Mouse (Mus musculus) cerebral cortex, adult 2 months (tissue): ENCODE measurements around the gene Tnpo2.

Source experiments
- WGBS: fragments of 180-500 bp; shearing (Covaris S2); methylation state at CpG from one replicate; pipeline ENCODE4 v1.1.7; 2018; 5-methylcytosine and 5-hydroxymethylcytosine counted together

Gene Tnpo2

DNA sequence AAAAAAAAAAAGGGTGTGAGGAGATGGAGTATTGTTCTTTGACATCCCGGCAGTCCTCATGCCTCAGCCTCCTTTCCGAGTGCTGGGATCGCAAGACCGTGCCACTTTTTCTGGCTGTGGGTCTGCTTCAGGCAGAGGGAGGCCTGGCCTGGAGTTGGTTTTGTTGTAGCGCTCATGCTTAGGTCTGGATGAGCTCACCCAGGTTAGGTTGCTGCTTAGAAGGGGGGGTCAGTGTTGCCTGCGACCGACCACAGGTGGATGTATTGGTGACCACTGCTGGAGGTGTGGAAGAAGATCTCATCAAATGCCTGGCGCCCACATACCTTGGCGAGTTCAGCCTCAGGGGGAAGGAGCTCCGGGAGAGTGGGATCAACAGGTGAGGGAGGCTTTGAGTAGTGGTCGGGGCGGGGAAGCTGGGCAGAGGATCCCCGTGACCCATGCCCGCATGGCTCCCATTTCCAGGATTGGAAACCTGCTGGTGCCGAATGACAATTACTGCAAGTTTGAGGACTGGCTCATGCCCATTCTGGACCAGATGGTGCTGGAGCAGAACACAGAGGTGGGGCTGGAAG, 36.4 kb downstream of the Tnpo2 start:
- WGBS = 81% methylated on average over 15 of the region's 15 CpGs

DNA sequence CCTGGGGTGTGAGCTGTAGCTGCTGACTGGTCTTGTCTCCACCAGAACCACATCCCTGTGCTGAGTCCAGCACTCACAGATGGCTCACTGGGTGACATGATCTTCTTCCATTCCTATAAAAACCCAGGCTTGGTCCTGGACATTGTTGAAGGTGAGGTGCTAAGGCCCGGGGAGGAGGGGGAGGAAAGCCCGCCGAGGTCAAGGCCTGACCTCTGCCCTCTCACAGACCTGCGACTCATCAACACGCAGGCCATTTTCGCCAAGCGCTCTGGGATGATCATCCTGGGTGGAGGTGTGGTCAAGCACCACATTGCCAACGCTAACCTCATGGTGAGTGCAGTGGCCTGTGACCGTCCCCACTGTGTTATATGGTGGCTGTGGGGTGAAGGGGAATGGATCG, 37.5 kb downstream of the Tnpo2 start:
- WGBS = 88% methylated on average over 10 of the region's 10 CpGs

DNA sequence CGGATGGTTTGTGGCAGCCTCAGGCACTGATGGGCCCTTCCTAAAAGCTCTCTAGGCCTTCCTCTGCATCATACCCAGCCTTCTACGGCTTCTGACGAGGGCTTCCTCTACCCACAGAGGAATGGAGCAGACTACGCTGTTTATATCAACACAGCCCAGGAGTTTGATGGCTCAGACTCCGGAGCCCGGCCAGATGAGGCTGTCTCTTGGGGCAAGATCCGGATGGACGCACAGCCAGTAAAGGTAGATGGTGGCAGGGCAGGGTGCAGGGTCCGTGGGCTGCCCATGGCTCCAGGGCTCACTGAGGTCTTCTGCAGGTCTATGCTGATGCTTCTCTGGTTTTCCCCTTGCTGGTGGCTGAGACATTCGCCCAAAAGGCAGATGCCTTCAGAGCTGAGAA, 37.9 kb downstream of the Tnpo2 start:
- 92% methylated on average over 10 of the region's 10 CpGs for WGBS

DNA sequence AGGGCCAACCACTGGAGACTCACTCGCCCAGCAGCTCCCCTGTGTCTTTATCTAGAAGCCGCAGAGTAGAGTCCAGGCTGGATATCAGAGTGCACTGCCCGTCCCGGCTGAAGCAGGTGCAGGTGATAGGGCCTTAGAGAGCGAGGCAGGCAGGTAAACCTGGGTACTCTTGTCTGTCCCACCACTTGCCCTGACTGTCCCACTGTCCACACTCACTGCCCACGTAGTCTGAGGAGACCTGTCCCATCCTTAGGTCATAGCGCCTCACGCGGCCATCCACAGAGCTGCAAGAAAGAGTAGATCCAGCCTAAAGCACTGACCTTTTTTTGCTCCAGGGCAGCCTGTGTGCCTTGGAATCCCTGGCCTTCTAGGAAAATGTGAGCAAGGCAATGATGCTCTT, 39.3 kb downstream of the Tnpo2 start:
- WGBS = 78% methylated on average over 9 of the region's 9 CpGs

DNA sequence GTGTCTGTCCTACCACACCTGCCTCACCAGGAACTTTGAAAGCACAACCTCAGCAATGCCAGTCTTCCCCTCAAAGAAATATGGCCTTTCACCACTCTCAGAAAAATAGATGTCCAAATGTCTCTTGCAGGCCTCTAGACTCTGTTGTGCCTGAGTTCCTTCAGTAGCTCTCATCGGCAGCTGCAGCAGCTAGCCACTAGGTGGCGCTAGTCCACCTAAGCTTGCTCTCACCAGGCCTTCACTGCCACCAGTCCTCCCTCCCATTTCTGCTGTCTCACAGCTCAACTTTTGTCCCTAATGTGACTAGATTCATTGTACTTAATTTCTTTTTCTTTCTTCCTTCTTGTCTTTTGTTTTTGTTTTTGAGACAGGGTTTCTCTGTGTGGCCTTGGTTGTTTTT, 40.3 kb downstream of the Tnpo2 start:
- WGBS = 0% methylated on average over 2 of the region's 2 CpGs

DNA sequence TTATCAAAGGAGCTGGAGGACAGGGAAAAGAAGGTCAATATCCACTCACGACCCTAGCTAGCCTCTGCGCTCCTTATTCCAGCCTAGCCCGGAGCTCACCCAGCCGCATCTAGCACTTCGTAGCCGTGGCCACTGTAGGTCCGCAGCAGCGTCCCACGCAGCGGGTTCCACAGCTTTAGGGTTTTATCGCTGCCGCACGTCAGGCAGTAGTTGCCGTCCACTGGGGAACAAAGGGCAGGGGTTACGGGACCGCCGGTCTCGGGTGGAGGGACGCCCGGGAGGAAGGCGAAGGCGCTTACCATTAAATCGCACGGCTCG, 43.5 kb downstream of the Tnpo2 start:
- WGBS = under 1% methylated on average over 25 of the region's 25 CpGs

DNA sequence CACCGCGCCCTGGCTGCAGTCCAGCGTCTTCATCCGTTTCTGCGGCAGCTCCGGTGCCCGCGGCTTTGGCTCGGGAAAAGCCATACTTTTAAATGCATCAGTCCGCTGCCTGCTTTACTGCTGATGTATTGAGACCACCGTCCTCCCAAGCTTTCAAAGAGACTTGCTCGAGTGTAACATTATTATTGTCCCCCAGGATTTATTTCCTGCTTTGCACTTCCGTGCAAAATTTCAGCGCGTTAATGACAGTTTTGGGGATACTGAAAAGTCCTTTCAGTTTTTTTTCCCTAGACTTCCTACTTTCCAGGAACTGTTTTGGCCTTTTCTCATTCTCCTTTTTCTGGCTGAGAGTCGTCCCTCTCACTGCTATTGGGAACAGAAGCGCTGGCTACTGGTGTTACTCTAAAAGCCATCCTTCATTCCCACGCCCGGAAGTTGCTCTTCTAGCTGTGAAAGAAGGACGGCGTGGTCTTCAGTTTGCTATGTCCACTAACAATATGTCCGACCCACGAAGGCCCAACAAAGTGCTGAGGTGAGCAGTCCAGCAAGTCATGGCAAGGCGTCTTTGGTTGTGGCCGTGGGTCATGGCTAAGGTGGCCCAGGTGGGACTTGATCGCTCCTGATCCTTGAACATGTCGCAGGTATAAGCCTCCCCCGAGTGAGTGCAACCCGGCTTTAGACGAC, 44.0 kb downstream of the Tnpo2 start, which contains the start of gene Wdr83os:
TSS of gene Wdr83os (plus strand) at position 209 of the 684 bp plus-strand sequence.
- under 1% methylated on average over 30 of the region's 30 CpGs for WGBS

DNA sequence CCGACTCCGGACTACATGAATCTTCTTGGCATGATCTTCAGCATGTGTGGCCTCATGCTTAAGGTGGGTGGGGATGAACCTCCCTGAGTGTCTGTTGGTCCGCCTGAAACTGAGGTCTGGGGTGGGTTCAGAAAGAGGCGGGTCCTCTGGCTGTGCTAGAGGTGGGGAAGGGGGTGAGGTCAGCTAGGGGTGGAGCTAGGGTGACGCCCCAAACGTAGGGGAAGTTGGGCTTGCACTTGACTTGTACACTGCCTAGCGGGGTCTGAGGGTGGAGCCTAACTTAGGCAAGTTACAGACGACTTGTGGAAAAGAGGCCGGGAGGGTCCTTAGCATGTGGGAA, 44.5 kb downstream of the Tnpo2 start, which contains the start of gene Wdr83:
TSS of gene Wdr83 (minus strand) at position 91 of the 340 bp plus-strand sequence.
- WGBS = under 1% methylated on average over 9 of the region's 9 CpGs

DNA sequence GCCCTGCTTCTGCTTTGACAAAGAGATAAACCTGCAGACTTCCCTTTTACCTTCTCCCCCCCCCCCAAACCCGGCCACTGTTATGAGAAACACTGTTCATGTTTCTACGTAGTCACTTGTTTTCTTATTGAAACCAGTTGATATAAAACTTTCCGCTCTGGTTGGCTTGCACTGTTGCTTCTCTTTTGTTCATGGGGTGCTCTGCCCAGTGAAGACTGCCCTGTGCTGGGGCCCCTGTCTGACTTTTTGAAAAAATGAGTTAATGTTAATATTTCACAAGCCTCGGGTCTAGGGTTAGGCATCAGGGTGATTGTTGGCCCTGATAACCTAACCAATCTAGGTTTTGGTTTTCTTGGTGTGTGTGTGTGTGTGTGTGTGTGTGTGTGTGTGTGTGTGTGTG, 45.5 kb downstream of the Tnpo2 start:
- 81% methylated on average over 4 of the region's 4 CpGs for WGBS

DNA sequence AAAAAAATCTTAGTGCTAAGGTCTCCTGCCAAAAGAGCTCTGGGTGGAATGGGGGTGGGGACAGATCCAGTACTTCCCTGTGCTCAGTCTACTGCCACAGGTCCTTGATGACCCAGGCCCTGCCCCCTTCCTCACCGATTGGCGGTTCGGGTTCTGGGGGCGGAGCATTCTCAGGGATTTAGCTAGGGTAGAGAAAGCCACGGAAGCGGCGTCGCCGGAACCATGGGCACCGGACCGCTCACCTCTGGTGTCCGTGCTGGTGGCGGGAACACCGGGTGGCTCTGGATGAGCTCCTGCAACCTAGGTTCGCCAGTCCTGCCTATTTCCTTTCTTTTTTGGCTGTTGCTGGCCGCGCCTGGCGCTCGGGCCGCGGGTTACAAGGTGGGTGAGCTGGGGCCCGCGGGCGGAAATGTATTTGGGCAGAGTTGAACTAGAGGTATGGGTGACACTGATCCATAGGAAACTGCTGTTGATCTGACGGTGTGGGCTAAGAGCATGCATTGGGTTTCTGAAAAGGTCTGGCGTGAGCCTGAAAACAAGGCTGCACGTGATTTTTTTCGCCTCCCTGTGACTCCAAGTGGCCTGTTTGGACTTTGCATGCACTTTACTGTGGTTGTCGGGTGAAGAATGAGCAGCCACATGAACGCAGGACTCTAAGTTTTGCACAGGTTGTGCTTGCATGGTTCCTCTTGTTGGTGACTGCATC, 46.5 kb downstream of the Tnpo2 start, which contains the start of gene Man2b1:
TSS of gene Man2b1 (plus strand) at position 163 of the 706 bp plus-strand sequence.
- under 1% methylated on average over 30 of the region's 30 CpGs for WGBS

DNA sequence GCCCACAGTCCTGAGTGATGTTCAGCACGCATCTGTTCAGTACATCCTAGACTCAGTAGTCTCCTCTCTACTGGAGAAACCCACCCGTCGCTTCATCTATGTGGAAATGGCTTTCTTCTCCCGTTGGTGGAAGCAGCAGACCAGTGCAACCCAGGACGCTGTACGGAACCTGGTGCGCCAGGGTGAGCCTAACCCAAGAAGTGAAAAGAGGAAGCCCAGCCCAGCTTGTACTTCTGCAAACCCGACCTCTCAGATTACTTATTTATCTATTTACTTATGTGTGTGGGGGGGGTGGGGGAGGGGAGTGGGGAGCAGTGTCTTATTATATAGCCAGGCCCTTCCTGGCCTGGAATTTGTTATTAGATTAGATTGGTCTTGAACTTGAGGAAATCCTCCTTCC, 47.9 kb downstream of the Tnpo2 start:
- WGBS = 83% methylated on average over 8 of the region's 8 CpGs

DNA sequence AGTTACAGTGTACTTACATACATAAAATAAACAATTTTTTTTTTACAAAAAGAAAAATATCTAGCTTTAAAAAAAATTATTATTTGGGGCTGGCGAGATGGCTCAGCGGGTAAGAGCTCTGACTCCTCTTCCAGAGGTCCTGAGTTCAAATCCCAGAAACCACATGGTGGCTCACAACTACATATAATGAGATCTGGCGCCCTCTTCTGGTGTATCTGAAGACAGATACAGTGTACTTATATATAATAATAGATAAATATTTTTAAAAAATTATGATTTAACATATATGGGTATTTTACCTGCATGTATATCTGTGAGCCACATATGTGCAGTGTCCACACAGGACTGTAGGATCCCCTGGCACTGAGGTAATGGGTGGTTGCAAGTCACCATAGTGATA, 49.5 kb downstream of the Tnpo2 start:
- WGBS = 88% methylated on average over 3 of the region's 3 CpGs

DNA sequence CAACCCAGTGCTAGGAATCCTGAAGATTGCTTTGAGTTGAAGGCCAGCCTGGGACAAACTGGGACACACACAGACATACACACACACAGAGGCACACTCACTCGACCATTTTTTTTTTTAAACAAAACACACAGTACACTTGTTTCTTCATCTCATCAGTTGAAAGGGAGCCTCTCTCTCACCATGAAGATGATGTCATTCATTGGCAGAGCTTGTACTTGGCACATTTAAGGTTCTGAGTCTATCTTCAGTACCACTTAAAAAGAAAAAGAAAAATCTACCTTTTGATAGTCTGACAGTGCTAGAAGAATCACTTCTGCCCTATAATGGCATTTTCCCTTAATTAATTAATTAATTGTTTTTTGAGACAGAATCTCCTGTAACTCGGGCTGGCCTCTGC, 52.1 kb downstream of the Tnpo2 start:
- WGBS = 46% methylated on average over 2 of the region's 2 CpGs

DNA sequence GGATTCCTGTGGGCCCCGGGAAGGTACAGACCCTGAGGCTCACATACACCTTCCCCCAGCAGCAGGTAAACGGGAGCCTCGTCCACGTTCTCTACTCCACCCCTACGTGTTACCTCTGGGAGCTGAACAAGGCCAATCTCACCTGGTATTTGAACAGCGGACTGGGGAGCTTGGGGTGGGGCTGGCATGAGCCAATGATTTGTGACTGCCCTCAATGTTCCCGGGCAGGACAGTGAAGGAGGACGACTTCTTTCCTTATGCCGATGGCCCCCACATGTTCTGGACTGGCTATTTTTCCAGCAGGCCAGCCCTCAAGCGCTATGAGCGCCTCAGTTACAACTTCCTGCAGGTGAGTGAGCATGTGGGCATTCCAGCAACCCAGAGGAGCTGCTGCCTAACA, 54.1 kb downstream of the Tnpo2 start:
- 94% methylated on average over 11 of the region's 11 CpGs for WGBS

DNA sequence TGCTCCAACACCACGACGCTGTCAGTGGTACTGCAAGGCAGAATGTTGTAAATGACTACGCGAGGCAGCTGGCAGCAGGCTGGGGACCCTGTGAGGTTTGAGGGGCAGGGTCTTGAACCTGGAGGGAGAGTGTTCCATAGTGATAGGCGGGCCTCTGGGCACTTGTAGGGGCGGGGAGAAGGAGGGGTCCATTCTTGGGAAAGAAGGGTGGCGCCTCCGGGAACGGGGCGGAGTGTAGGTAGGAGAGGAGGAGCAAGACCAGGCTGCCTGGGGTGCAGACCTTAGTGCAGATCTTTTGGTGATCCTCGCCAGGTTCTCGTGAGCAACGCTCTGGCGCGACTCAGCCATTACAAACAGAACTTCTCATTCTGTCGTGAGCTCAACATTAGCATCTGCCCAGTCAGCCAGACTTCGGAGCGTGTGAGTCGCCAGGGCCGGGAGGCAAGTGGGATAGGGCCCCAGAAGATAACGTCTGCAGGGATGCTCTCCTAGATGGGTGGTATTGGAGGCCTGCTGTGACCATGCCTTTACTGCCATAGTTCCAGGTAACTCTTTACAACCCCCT, 54.9 kb downstream of the Tnpo2 start:
- WGBS = 47% methylated on average over 21 of the region's 21 CpGs

DNA sequence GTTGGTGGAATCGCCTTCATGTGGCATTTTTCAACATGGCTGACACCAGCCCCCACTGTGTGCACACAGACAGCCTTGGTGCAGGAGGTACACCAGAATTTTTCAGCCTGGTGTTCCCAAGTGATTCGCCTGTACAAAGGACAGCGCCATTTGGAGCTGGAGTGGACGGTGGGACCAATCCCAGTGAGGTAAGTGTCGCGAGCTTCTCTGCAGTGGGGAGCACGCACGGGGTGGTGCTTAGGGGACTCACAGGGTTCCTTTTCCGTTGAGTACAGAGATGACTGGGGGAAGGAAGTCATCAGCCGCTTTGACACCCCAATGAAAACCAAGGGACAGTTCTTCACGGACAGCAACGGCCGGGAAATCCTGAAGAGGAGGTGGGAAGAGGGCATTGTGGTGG, 58.3 kb downstream of the Tnpo2 start:
- WGBS = 91% methylated on average over 13 of the region's 13 CpGs

DNA sequence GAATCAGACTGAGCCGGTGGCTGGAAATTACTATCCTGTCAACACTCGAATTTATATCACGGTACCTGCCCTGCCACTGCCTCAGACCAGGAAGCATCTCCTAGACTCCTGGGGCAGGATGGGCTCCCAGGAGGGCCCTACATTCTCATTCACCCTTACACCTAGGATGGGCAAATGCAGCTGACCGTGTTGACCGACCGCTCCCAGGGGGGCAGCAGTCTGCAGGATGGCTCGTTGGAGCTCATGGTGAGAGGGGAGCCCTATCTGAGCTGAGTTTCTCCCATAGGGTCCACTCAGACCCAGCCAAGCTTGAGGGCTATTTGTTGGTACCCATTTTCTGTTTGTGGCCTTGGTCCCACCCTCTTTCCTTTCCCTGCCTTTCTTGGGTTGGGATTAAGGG, 58.9 kb downstream of the Tnpo2 start:
- WGBS = 95% methylated on average over 7 of the region's 7 CpGs

DNA sequence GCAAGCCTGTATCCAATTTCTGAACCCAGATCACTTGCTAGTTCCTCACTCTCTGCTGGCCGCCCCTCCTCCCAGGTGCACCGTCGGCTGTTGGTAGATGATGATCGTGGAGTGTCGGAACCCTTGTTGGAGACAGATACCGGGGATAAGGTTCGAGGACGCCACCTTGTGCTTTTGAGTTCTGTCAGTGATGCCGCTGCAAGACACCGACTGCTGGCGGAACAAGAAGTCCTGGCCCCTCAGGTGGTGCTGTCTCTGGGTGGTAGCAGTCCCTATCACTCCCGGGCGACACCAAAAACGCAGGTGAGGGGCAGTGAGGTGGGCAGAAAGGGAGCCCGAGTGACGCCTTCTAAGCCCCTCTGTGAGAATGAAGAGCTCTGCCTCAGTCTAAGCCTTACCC, 59.5 kb downstream of the Tnpo2 start:
- 96% methylated on average over 16 of the region's 16 CpGs for WGBS

DNA sequence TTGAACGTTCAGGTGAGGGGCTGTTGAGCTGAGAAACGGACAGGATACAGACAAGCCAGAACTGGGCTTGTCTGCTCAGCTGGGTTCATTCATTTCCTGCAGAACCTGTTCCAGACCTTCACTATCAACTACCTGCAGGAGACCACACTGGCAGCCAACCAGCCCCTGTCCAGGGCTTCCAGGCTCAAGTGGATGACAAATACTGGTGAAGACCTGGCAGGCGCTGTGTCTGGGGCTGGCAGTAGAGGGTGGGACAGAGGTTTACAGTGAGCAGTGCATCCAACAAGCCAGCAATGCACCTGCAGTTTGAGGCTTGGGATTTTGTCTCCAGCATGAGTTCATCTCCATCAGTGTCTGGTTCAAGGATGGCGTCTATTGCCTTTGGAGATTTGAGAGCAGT, 60.1 kb downstream of the Tnpo2 start:
- WGBS = 93% methylated on average over 4 of the region's 4 CpGs

DNA sequence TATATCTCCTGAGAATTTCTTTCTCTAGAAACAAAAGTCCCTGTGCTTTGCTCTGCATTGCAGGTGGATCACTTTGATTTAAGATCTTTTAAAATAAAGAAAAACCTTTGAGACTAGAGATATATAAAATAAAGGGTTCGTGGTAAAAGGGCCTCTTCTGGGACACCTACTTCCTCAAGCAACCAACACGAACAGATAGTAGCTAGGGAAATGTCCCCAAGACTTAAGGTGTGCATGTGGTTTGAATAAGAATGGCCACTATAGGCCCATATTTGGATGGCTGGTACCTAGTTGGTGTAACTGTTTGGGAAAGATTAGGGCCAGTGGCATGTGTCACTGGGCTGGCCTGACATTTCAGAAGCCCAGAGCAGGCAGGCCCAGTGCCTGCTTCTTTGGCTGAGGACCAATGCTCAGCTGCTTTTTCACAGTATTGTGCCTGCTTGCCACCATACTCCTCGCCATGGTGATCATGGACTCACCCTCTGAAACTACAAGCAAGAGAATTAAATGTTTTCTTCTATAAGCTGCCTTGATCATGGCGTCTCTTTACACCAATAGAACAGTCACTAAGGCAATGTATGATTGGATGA, 63.5 kb downstream of the Tnpo2 start:
- WGBS = 85% methylated on average over 4 of the region's 4 CpGs
